In genomic region chr9:31385500-31385869, GRCm38 (mm10) we compare ENCODE assay signal across 8 mouse cellular contexts. TPM values are rescaled to one million over a fixed set of nuclear protein-coding genes. Genes with fewer than 3 reads are reported as not detected.
A peak's percentile ranks its signal among the peaks of the same experiment; 100 is the strongest.
DNase-seq lines count a peak whose midpoint lies in the region; ATAC-seq lines count a peak whose summit lies in the region.

No protein-coding gene starts in this region.

- intact Hi-C loops in left cerebral cortex, postnatal 4 days (cut with DNase I): no loop called here

- 20% methylated on average over 4 of the region's 4 CpGs for WGBS in intestine, embryonic 14.5 days
- 28% methylated on average over 4 of the region's 4 CpGs for WGBS in midbrain, embryonic 16.5 days

- H3K4me2 ChIP-seq in intestine, embryonic 14.5 days (ENCODE audit: low read length): peak overlapping the region; percentile 52
- peak overlapping the region; percentile 65 for H3K4me2 ChIP-seq in midbrain, embryonic 16.5 days (ENCODE audit: low read length)

- ATAC-seq in frontal cortex, adult (ENCODE audit: low TSS enrichment): peak; percentile 25; the same call in 1 of the 2 replicates
- ATAC-seq in intestine, embryonic 14.5 days (replicated peaks; ENCODE audit: low FRiP score, low TSS enrichment, low read depth): peak; percentile 51
- peak; percentile 61 for ATAC-seq in midbrain, embryonic 16.5 days

- H3K4me3 ChIP-seq in intestine, embryonic 14.5 days (ENCODE audit: low read depth, low read length): peak overlapping the region; percentile 78
- H3K4me3 ChIP-seq in midbrain, embryonic 16.5 days (ENCODE audit: low read depth, low read length): peak overlapping the region; percentile 88

- no peak overlapping the region for H3K27ac ChIP-seq in intestine, embryonic 14.5 days (ENCODE audit: low read depth)
- H3K27ac ChIP-seq in midbrain, embryonic 16.5 days (ENCODE audit: low read length): no peak overlapping the region

- H3K9me3 ChIP-seq in intestine, embryonic 14.5 days (ENCODE audit: control insufficient read depth, low read length): no peaks in the 10 kb centered on the region
- H3K9me3 ChIP-seq in midbrain, embryonic 16.5 days (replicated peaks; ENCODE audit: control insufficient read depth, low read length, poor library complexity, severe bottlenecking): no peaks in the 10 kb centered on the region

- H3K27me3 ChIP-seq in intestine, embryonic 14.5 days (replicated peaks; ENCODE audit: control insufficient read depth, insufficient read depth, low read length): no peaks in the 10 kb centered on the region
- H3K27me3 ChIP-seq in midbrain, embryonic 16.5 days (ENCODE audit: control insufficient read depth, insufficient read depth, low read depth, low read length): no peaks in the 10 kb centered on the region

- peaks cover 6% of the 10 kb centered on the region for H3K4me1 ChIP-seq in intestine, embryonic 14.5 days (replicated peaks; ENCODE audit: control insufficient read depth, insufficient read depth, low read length)
- peaks cover 19% of the 10 kb centered on the region for H3K4me1 ChIP-seq in midbrain, embryonic 16.5 days (ENCODE audit: control insufficient read depth, insufficient read depth, low read length)

- DNase-seq in frontal cortex, postnatal 25 days (ENCODE audit: low spot score in 2 of 2): no peak
- peak; percentile 23 for DNase-seq in thymus, postnatal 14 days
- no peak for DNase-seq in thymus, postnatal 25 days
- DNase-seq in intestine, embryonic 14.5 days (ENCODE audit: low spot score): no peak
- no peak for DNase-seq in urinary bladder, postnatal 10 days (ENCODE audit: low spot score)
- DNase-seq in left cerebral cortex, postnatal 4 days: no peak

- peaks cover 14% of the 10 kb centered on the region for H3K36me3 ChIP-seq in intestine, embryonic 14.5 days (ENCODE audit: control insufficient read depth, insufficient read depth, low read length)
- peaks cover 3% of the 10 kb centered on the region for H3K36me3 ChIP-seq in midbrain, embryonic 16.5 days (ENCODE audit: control insufficient read depth, insufficient read depth, low read length)

- H3K9ac ChIP-seq in intestine, embryonic 14.5 days (ENCODE audit: low read length): peak overlapping the region; percentile 78
- peak overlapping the region; percentile 82 for H3K9ac ChIP-seq in midbrain, embryonic 16.5 days (ENCODE audit: low read depth, low read length)

RNA-seq across cellular contexts. Expression of gene Nfrkb, which starts 0.5 kb away (rescaled TPM):
- 27.5 and 30.6 TPM in 2 replicates for polyA plus RNA-seq in intestine, embryonic 14.5 days (2014; fragmentation: Nextera tagmentation; extraction: Ambion mirVana)
- polyA plus RNA-seq in midbrain, embryonic 16.5 days (2015; fragmentation: Nextera tagmentation; extraction: Ambion mirVana): 26.6 and 28.6 TPM in 2 replicates
- total RNA-seq in left cerebral cortex, postnatal 4 days (2021): 10 to 100 TPM; 42.1 to 42.6 TPM
